ENCODE assay signal across 20 mouse cellular contexts in the genomic region with DNA sequence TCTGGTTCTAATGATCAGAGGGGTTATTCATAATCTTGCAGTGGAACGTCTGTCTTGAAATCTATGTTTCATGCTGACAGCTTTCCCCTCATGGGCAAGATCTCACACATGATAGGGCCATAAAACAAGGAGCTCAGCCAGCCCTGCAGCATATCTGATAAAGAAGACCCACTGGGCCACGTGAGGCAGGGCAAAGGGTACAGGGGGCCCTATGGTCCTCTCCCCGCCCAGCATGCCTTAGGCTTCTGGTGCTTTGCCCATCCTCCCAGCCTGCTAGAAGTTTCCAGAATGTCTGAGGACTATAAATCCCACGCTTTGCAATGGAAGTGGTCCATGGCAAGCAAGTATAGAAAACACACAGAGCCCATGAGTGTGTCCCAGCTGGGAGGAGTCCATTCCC.
DNase-seq lines count a peak whose midpoint lies in the region; ATAC-seq and TF ChIP-seq lines count a peak whose summit lies in the region.
"Had no signal": no experiment of that assay in that cellular context is flagged by ENCODE, and none has a peak within 500 bp of the region (broad histone marks: within the 10 kb centered on the region; RNA-seq: fewer than 3 reads in every experiment).

No protein-coding gene starts in this region.

- no peak for DNase-seq in forebrain, embryonic 10.5 days (ENCODE audit: extremely low spot score, low spot score)
- no peak for DNase-seq in forebrain, postnatal 0 days
- peak; percentile 17 for DNase-seq in kidney, postnatal 0 days (ENCODE audit: low spot score)
- no peak for DNase-seq in kidney, postnatal 36 days
- no peak for DNase-seq in embryonic facial prominence, embryonic 10.5 days (ENCODE audit: low spot score)
- no peak for DNase-seq in limb, embryonic 10.5 days (ENCODE audit: low spot score)
- DNase-seq in urinary bladder, postnatal 10 days (ENCODE audit: low spot score) = no peak
- DNase-seq in retina, embryonic 14.5 days (ENCODE audit: low spot score) = no peak
- DNase-seq: B cell, adult 2 months; cerebellum, adult 11 months; cerebellum, postnatal 25 days; gastrocnemius, adult 2 months; gastrocnemius, postnatal 25 days; heart, postnatal 36 days had no signal

- H3K4me1 ChIP-seq in forebrain, embryonic 10.5 days = peaks cover 45% of the 10 kb centered on the region
- peaks cover 9% of the 10 kb centered on the region; the same call in 1 of the 2 replicates for H3K4me1 ChIP-seq in forebrain, postnatal 0 days (ENCODE audit: insufficient read depth)
- no peaks in the 10 kb centered on the region for H3K4me1 ChIP-seq in kidney, postnatal 0 days (replicated peaks; ENCODE audit: insufficient read depth, low read length)
- peaks cover 42% of the 10 kb centered on the region for H3K4me1 ChIP-seq in embryonic facial prominence, embryonic 10.5 days
- H3K4me1 ChIP-seq in limb, embryonic 10.5 days = peaks cover 48% of the 10 kb centered on the region

- H3K27ac ChIP-seq in forebrain, embryonic 10.5 days = peak overlapping the region; percentile 60; the same call in 1 of the 2 replicates
- no peak overlapping the region for H3K27ac ChIP-seq in forebrain, postnatal 0 days (ENCODE audit: low read depth, low read length)
- no peak overlapping the region for H3K27ac ChIP-seq in kidney, postnatal 0 days
- H3K27ac ChIP-seq in embryonic facial prominence, embryonic 10.5 days (replicated peaks) = peak overlapping the region; percentile 24; the same call in 1 of the 2 replicates
- H3K27ac ChIP-seq in limb, embryonic 10.5 days = peak overlapping the region; percentile 44; the same call in 1 of the 2 replicates
- H3K27ac ChIP-seq: embryonic facial prominence, embryonic 13.5 days; forebrain, embryonic 13.5 days; gastrocnemius, adult 2 months; heart, embryonic 13.5 days; hindbrain, embryonic 13.5 days had no signal

- peaks cover 30% of the 10 kb centered on the region for H3K27me3 ChIP-seq in forebrain, embryonic 10.5 days (ENCODE audit: poor library complexity, severe bottlenecking)
- no peaks in the 10 kb centered on the region for H3K27me3 ChIP-seq in forebrain, postnatal 0 days (ENCODE audit: insufficient read depth, low read length)
- H3K27me3 ChIP-seq in kidney, postnatal 0 days (ENCODE audit: insufficient read depth, low read length) = no peaks in the 10 kb centered on the region
- H3K27me3 ChIP-seq in embryonic facial prominence, embryonic 10.5 days (replicated peaks; ENCODE audit: low read depth, poor library complexity, severe bottlenecking) = peaks cover 34% of the 10 kb centered on the region
- H3K27me3 ChIP-seq in limb, embryonic 10.5 days (ENCODE audit: low read depth, poor library complexity, severe bottlenecking) = peaks cover 32% of the 10 kb centered on the region
- H3K27me3 ChIP-seq: embryonic facial prominence, embryonic 13.5 days had no signal

- no peak overlapping the region for H3K4me2 ChIP-seq in forebrain, postnatal 0 days (ENCODE audit: low read depth)
- H3K4me2 ChIP-seq in kidney, postnatal 0 days (ENCODE audit: low read length) = no peak overlapping the region
- H3K4me2 ChIP-seq: embryonic facial prominence, embryonic 13.5 days; forebrain, embryonic 13.5 days; heart, embryonic 13.5 days; hindbrain, embryonic 13.5 days had no signal

- no peaks in the 10 kb centered on the region for H3K9me3 ChIP-seq in forebrain, embryonic 10.5 days
- no peaks in the 10 kb centered on the region for H3K9me3 ChIP-seq in forebrain, postnatal 0 days (ENCODE audit: low read length)
- H3K9me3 ChIP-seq in kidney, postnatal 0 days (replicated peaks; ENCODE audit: low read length) = no peaks in the 10 kb centered on the region
- H3K9me3 ChIP-seq in embryonic facial prominence, embryonic 10.5 days = no peaks in the 10 kb centered on the region
- H3K9me3 ChIP-seq in limb, embryonic 10.5 days (replicated peaks) = no peaks in the 10 kb centered on the region
- H3K9me3 ChIP-seq: embryonic facial prominence, embryonic 13.5 days; forebrain, embryonic 13.5 days; heart, embryonic 13.5 days; hindbrain, embryonic 13.5 days had no signal

- no peaks in the 10 kb centered on the region for H3K36me3 ChIP-seq in forebrain, embryonic 10.5 days (replicated peaks)
- H3K36me3 ChIP-seq in forebrain, postnatal 0 days (ENCODE audit: insufficient read depth) = no peaks in the 10 kb centered on the region
- no peaks in the 10 kb centered on the region for H3K36me3 ChIP-seq in kidney, postnatal 0 days (ENCODE audit: insufficient read depth, low read length)
- no peaks in the 10 kb centered on the region for H3K36me3 ChIP-seq in embryonic facial prominence, embryonic 10.5 days (replicated peaks)
- H3K36me3 ChIP-seq in limb, embryonic 10.5 days = no peaks in the 10 kb centered on the region
- H3K36me3 ChIP-seq: embryonic facial prominence, embryonic 13.5 days; G1E; heart, embryonic 13.5 days; hindbrain, embryonic 13.5 days had no signal

- TF ChIP-seq CTCF in forebrain, postnatal 0 days (IDR thresholded peaks at IDR 0.05; ENCODE audit: low read depth) = no peak
- no peak for TF ChIP-seq CTCF in kidney, postnatal 0 days (IDR thresholded peaks at IDR 0.05; ENCODE audit: low read depth)

- H3K9ac ChIP-seq in forebrain, postnatal 0 days = no peak overlapping the region
- H3K9ac ChIP-seq in kidney, postnatal 0 days (ENCODE audit: low read depth, low read length) = no peak overlapping the region
- H3K9ac ChIP-seq: embryonic facial prominence, embryonic 13.5 days; forebrain, embryonic 13.5 days; heart, embryonic 13.5 days; hindbrain, embryonic 13.5 days had no signal

- no peak for ATAC-seq in forebrain, postnatal 0 days
- no peak for ATAC-seq in kidney, postnatal 0 days (replicated peaks; ENCODE audit: low FRiP score, low read depth)
- ATAC-seq: CD4-positive, CD25-positive, alpha-beta regulatory T cell, adult 4 months; forebrain, embryonic 13.5 days had no signal

- H3K4me3 ChIP-seq in forebrain, embryonic 10.5 days = no peak overlapping the region
- no peak overlapping the region for H3K4me3 ChIP-seq in forebrain, postnatal 0 days (ENCODE audit: low read depth, low read length)
- no peak overlapping the region for H3K4me3 ChIP-seq in kidney, postnatal 0 days (replicated peaks; ENCODE audit: low read depth, low read length)
- no peak overlapping the region for H3K4me3 ChIP-seq in embryonic facial prominence, embryonic 10.5 days
- no peak overlapping the region for H3K4me3 ChIP-seq in limb, embryonic 10.5 days
- H3K4me3 ChIP-seq: embryonic facial prominence, embryonic 13.5 days; forebrain, embryonic 13.5 days; gastrocnemius, adult 2 months; heart, embryonic 13.5 days; hindbrain, embryonic 13.5 days had no signal

- 61% methylated on average over 4 of the region's 4 CpGs for WGBS in forebrain, embryonic 10.5 days
- WGBS in forebrain, postnatal 0 days = 59% methylated on average over 4 of the region's 4 CpGs
- WGBS in kidney, postnatal 0 days = 44% methylated on average over 4 of the region's 4 CpGs
- 55% methylated on average over 4 of the region's 4 CpGs for WGBS in embryonic facial prominence, embryonic 10.5 days
- 57% methylated on average over 4 of the region's 4 CpGs for WGBS in limb, embryonic 10.5 days

Comparison
In these comparisons a context has a peak if more than half of its experiments do, and no peak if none do; other contexts are left out.
1. H3K27ac ChIP-seq: peak in forebrain, embryonic 10.5 days (single experiment), embryonic facial prominence, embryonic 10.5 days (single experiment) and limb, embryonic 10.5 days (single experiment); none in forebrain, postnatal 0 days (single experiment) and kidney, postnatal 0 days (single experiment).